Mouse (Mus musculus) heart, postnatal 0 days (tissue): ENCODE data around the gene Urgcp. TPM values are rescaled to one million over a fixed set of nuclear protein-coding genes. Genes with fewer than 3 reads are reported as not detected.

Experiments
- ATAC-seq: fragments of 200-750 bp; cut with Nextera tagmentation; 2 replicates; pipeline ENCODE4 v1.8.0; 2017; ENCODE audit warnings: low read depth, moderate number of reproducible peaks, moderate library complexity; ENCODE audit not compliant: insufficient read depth
- DNase-seq: peaks from one replicate; pipeline ENCODE4 v3.0.0-alpha.2; 2016; ENCODE audit warnings: low spot score
- H3K27ac ChIP-seq: fragments of 300-500 bp; sonication (generic); 2 replicates; pipeline ENCODE4 v1.5.1; 2014; ENCODE audit warnings: low read depth, mild to moderate bottlenecking
- H3K27me3 ChIP-seq: fragments of 300-500 bp; sonication (generic); 2 replicates; pipeline ENCODE4 v1.6.1; 2014; ENCODE audit warnings: low read length, mixed read lengths; ENCODE audit not compliant: control insufficient read depth, insufficient read depth
- H3K36me3 ChIP-seq: fragments of 300-500 bp; sonication (generic); replicated peaks from 2 replicates; pipeline ENCODE4 v1.6.1; 2014; ENCODE audit warnings: low read length, mixed read lengths; ENCODE audit not compliant: control insufficient read depth, insufficient read depth
- H3K4me1 ChIP-seq: fragments of 300-500 bp; sonication (generic); 2 replicates; pipeline ENCODE4 v1.6.1; 2014; ENCODE audit warnings: antibody characterized with exemption; ENCODE audit not compliant: control insufficient read depth, insufficient read depth
- H3K4me2 ChIP-seq: fragments of 300-500 bp; sonication (generic); 2 replicates; pipeline ENCODE4 v1.6.1; 2014; ENCODE audit warnings: low read depth, mild to moderate bottlenecking, low read length, moderate library complexity
- H3K4me3 ChIP-seq: fragments of 300-500 bp; sonication (generic); 2 replicates; pipeline ENCODE4 v1.5.1; 2014; ENCODE audit warnings: low read depth, low read length
- H3K9ac ChIP-seq: fragments of 300-500 bp; sonication (generic); replicated peaks from 2 replicates; pipeline ENCODE4 v1.6.1; 2014; ENCODE audit warnings: low read depth, low read length, mixed read lengths
- H3K9me3 ChIP-seq: fragments of 300-500 bp; sonication (generic); replicated peaks from 2 replicates; pipeline ENCODE4 v1.6.1; 2016; ENCODE audit warnings: low read length; ENCODE audit not compliant: control insufficient read depth
- CTCF ChIP-seq: IDR thresholded peaks from 2 replicates; pipeline ENCODE4 v1.5.1; 2016; ENCODE audit warnings: antibody characterized with exemption, control low read depth, low read depth
- EP300 ChIP-seq: IDR thresholded peaks from 2 replicates; pipeline ENCODE4 v1.6.1; 2016; ENCODE audit warnings: antibody characterized with exemption, low read depth
- whole genome bisulfite sequencing: fragments of 180-500 bp; shearing (Covaris S2); extraction: QIAGEN DNeasy Blood & Tissue Kit; methylation state at CpG from one replicate; pipeline ENCODE4 v1.1.7; 2014; 5-methylcytosine and 5-hydroxymethylcytosine counted together
- polyA plus RNA-seq: library from polyadenylated mRNA; unstranded; fragments of >200 nt; fragmentation: Nextera tagmentation; extraction: Ambion mirVana; gene quantifications from 2 replicates; pipeline ENCODE4 v1.2.1, GENCODE M21; 2015
- total RNA-seq: library from RNA; depleted of rRNA; stranded (reverse); fragments of >200 nt; gene quantifications from 2 replicates; pipeline ENCODE4 v1.2.3, GENCODE M21; 2014; ENCODE audit warnings: low replicate concordance; rRNA removed

Gene Urgcp
- total and polyA plus RNA-seq, 2 experiments from 2014 or later: 38.0 to 71.3 TPM

GRCm38 (mm10) chr11:5682541-5682940, 79.6 kb downstream of the Urgcp start:
- no peaks in the 10 kb centered on the region for H3K27me3 ChIP-seq
- ATAC-seq (no peak), DNase-seq (no peak)
- TF ChIP-seq CTCF: no peak
- no peak for TF ChIP-seq EP300
- WGBS: 41% methylated on average over 6 of the region's 6 CpGs
- H3K4me2 ChIP-seq: no peak overlapping the region
- no peaks in the 10 kb centered on the region for H3K36me3 ChIP-seq
- no peak overlapping the region for H3K9ac ChIP-seq
- no peaks in the 10 kb centered on the region for H3K9me3 ChIP-seq
- no peak overlapping the region for H3K4me3 ChIP-seq
- no peak overlapping the region for H3K27ac ChIP-seq
- no peaks in the 10 kb centered on the region for H3K4me1 ChIP-seq

Other genes with a start within 250 kb of the Urgcp start
- 84.9 and 90.7 TPM in 2 replicates for gene Xbp1, start 241.7 kb downstream of the Urgcp start, total RNA-seq
- gene Xbp1, start 241.7 kb downstream of the Urgcp start, polyA plus RNA-seq: 70.7 and 96.1 TPM in 2 replicates
- 9.7 and 12.5 TPM in 2 replicates for gene Ccdc117, start 220.2 kb downstream of the Urgcp start, total RNA-seq
- gene Ccdc117, start 220.2 kb downstream of the Urgcp start, polyA plus RNA-seq: 7.3 and 8.2 TPM in 2 replicates
- not detected in 2 replicates for gene Ankrd36, start 192.7 kb downstream of the Urgcp start, total RNA-seq
- gene Ankrd36, start 192.7 kb downstream of the Urgcp start, polyA plus RNA-seq: not detected in 2 replicates
- gene Mrps24, start 46.7 kb downstream of the Urgcp start, total RNA-seq: 81.7 and 96.2 TPM in 2 replicates
- 251 and 257 TPM in 2 replicates for gene Mrps24, start 46.7 kb downstream of the Urgcp start, polyA plus RNA-seq
- gene Dbnl, start 26.1 kb upstream of the Urgcp start, total RNA-seq: 32.1 and 42.4 TPM in 2 replicates
- 42.9 and 45.2 TPM in 2 replicates for gene Dbnl, start 26.1 kb upstream of the Urgcp start, polyA plus RNA-seq
- gene Pgam2, start 41.4 kb upstream of the Urgcp start, total RNA-seq: 734 and 862 TPM in 2 replicates
- 1,513 and 1,614 TPM in 2 replicates for gene Pgam2, start 41.4 kb upstream of the Urgcp start, polyA plus RNA-seq
- 1.7 and 4.4 TPM in 2 replicates for gene Polm, start 75.6 kb upstream of the Urgcp start, total RNA-seq
- gene Polm, start 75.6 kb upstream of the Urgcp start, polyA plus RNA-seq: 3.3 and 3.7 TPM in 2 replicates
- gene Aebp1, start 99.6 kb upstream of the Urgcp start, total RNA-seq: 14.2 and 23.5 TPM in 2 replicates
- 17.5 and 19.4 TPM in 2 replicates for gene Aebp1, start 99.6 kb upstream of the Urgcp start, polyA plus RNA-seq
- 23.9 and 58.7 TPM in 2 replicates for gene Pold2, start 115.9 kb upstream of the Urgcp start, total RNA-seq
- 54.6 and 60.0 TPM in 2 replicates for gene Pold2, start 115.9 kb upstream of the Urgcp start, polyA plus RNA-seq
- gene Myl7, start 136.4 kb upstream of the Urgcp start, total RNA-seq: 1,536 and 2,717 TPM in 2 replicates
- 5,015 and 6,387 TPM in 2 replicates for gene Myl7, start 136.4 kb upstream of the Urgcp start, polyA plus RNA-seq
- not detected in 2 replicates for gene Gck, start 187.7 kb upstream of the Urgcp start, total RNA-seq
- 0.71 and 0.78 TPM in 2 replicates for gene Gck, start 187.7 kb upstream of the Urgcp start, polyA plus RNA-seq
- gene Ykt6, start 193.3 kb upstream of the Urgcp start, total RNA-seq: 55.8 and 83.9 TPM in 2 replicates
- gene Ykt6, start 193.3 kb upstream of the Urgcp start, polyA plus RNA-seq: 35.2 and 37.4 TPM in 2 replicates